Mouse (Mus musculus) erythroblast, embryonic 14.5 days (primary cell): ENCODE measurements around the gene Hoxb6.

Source experiments
- GATA1 ChIP-seq: IDR thresholded peaks from 2 replicates; pipeline ENCODE4 v1.6.1; 2012; ENCODE audit warnings: low read length, inconsistent platforms, mixed read lengths
- TAL1 ChIP-seq: IDR thresholded peaks from 3 replicates; pipeline ENCODE4 v1.6.1; 2012; ENCODE audit warnings: low read length, inconsistent platforms, mixed read lengths

DNA sequence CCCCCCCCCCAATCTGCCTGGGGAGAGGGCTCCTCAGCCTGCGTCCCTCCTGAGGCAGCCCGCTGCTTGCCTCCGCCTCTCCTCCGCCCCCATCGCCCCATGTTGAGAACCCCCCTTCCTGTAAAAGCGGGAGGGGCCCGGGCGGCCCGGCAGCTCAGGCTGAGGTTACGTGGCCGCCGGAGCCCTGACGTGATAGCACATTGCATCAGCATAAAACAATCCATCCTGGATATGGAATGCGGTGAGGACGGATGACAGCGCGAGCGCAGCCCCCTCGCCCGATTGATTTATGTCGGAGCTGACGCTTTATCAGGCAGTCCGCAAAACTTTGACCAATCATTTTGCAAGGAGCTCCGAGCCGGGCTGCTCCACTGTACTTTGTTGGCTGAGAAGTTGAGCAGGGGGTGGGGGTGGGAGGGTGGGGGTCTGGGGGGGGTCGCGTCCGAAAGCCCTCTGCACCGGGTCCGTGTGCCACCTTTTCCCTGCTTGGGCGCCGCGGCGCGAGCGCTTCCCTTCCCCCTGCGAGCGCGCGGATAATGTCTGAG, 21.2 kb upstream of the Hoxb6 start, which contains the start of gene Hoxb9:
- TF ChIP-seq GATA1 (no peak), TAL1 (no peak)
